Mouse (Mus musculus) heart, adult 8-10 months (tissue): ENCODE measurements around the gene Hddc2. TPM values are rescaled to one million over a fixed set of nuclear protein-coding genes. Genes with fewer than 3 reads are reported as not detected.

Source experiments
- DNase-seq: peaks from one replicate; pipeline ENCODE4 v3.0.0; 2022; ENCODE audit warnings: low spot score
- total RNA-seq, 4 experiments: library from RNA; stranded (reverse); gene quantifications; 2 replicates each; pipeline ENCODE4 v1.2.4; 2022

Hddc2 gene
- total RNA-seq: 1 to 10 TPM; 5.8 to 7.8 (median 6.6) TPM

- peak; percentile 57 for DNase-seq
Measured at GRCm38 (mm10) chr10:31312865-31313848, at the start of gene Hddc2. TSS of gene Hddc2 (plus strand) at chr10:31313383.

GRCm38 (mm10) chr10:31272738-31273137 is 40.4 kb upstream of the Hddc2 start:
- no peak for DNase-seq

GRCm38 (mm10) chr10:31273171-31273570 is 40.0 kb upstream of the Hddc2 start:
- no peak for DNase-seq

- DNase-seq: no peak
Measured at GRCm38 (mm10) chr10:31287787-31288186, 25.4 kb upstream of the Hddc2 start.

- no peak for DNase-seq
Measured at GRCm38 (mm10) chr10:31288697-31289390, 24.3 kb upstream of the Hddc2 start.

GRCm38 (mm10) chr10:31295705-31296104 is 17.5 kb upstream of the Hddc2 start:
- no peak for DNase-seq

GRCm38 (mm10) chr10:31296458-31296857 is 16.7 kb upstream of the Hddc2 start:
- DNase-seq: no peak

GRCm38 (mm10) chr10:31297106-31297505 is 16.1 kb upstream of the Hddc2 start:
- no peak for DNase-seq

- no peak for DNase-seq
Measured at GRCm38 (mm10) chr10:31298263-31298662, 14.9 kb upstream of the Hddc2 start.

- DNase-seq: peak; percentile 44
Measured at GRCm38 (mm10) chr10:31298921-31299574, 14.1 kb upstream of the Hddc2 start.

GRCm38 (mm10) chr10:31300292-31300691 is 12.9 kb upstream of the Hddc2 start:
- no peak for DNase-seq

- DNase-seq: no peak
Measured at GRCm38 (mm10) chr10:31303446-31303845, 9.7 kb upstream of the Hddc2 start.

GRCm38 (mm10) chr10:31307024-31307598 is 6.1 kb upstream of the Hddc2 start:
- no peak for DNase-seq

- DNase-seq: no peak
Measured at GRCm38 (mm10) chr10:31318491-31318890, 5.3 kb downstream of the Hddc2 start.

GRCm38 (mm10) chr10:31329436-31329835 is 16.3 kb downstream of the Hddc2 start:
- DNase-seq: no peak

GRCm38 (mm10) chr10:31330286-31330962 is 17.2 kb downstream of the Hddc2 start:
- DNase-seq: no peak

- DNase-seq: peak; percentile 7
Measured at GRCm38 (mm10) chr10:31331225-31331775, 18.1 kb downstream of the Hddc2 start.

- no peak for DNase-seq
Measured at GRCm38 (mm10) chr10:31336432-31336831, 23.2 kb downstream of the Hddc2 start.

GRCm38 (mm10) chr10:31346401-31346800 is 33.2 kb downstream of the Hddc2 start:
- no peak for DNase-seq

GRCm38 (mm10) chr10:31351056-31351455 is 37.9 kb downstream of the Hddc2 start:
- DNase-seq: no peak
